Mouse (Mus musculus) kidney, adult 2 months (tissue): ENCODE measurements around the gene Zbtb20.

ENCODE experiments used
- CTCF ChIP-seq: fragments of 200-500 bp; conservative IDR thresholded peaks from 2 replicates; pipeline ENCODE4 v1.5.1; 2011; ENCODE audit warnings: low read depth, mild to moderate bottlenecking, control low read depth, low read length, moderate library complexity, mixed read lengths; ENCODE audit not compliant: insufficient read depth, insufficient read length
- POLR2A ChIP-seq: fragments of 200-500 bp; IDR thresholded peaks from one replicate; pipeline ENCODE4 v1.6.1; 2011; ENCODE audit warnings: low read depth, low read length, control low read depth

DNA sequence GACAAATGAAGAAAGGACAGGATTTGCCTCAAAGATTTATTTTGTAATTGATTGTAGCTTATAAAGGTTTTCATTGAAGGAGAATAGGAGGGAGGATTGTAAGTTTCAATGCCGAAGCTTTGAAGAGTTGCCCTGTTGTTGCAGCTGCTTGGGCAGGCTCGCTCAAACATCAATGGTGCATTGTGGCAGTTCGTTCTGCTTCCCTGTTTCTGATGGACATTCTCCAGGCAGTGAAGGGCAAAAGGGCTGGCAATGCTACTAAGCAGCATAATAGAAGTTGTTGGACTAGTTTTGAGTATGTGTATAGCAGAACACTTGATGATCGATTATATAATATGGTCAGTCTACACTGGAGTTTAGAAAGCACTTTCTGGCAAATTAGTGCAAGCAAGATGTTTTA lies 71.3 kb downstream of the Zbtb20 start:
- TF ChIP-seq POLR2A (no peak), CTCF (no peak)
